Mouse (Mus musculus) c-Kit-positive CD71-negative TER-119-negative erythroid progenitor cells, embryonic 14.5 days (primary cell): ENCODE data around the gene Zg16.

Source experiments
- DNase-seq: peaks from one replicate; pipeline ENCODE4 v3.0.0-alpha.2; 2013; ENCODE audit warnings: low read depth

Gene Zg16

GRCm38 (mm10) chr7:127020031-127020430 is 67.1 kb downstream of the Zg16 start:
- no peak for DNase-seq

GRCm38 (mm10) chr7:127019306-127019960 is 67.7 kb downstream of the Zg16 start:
- no peak for DNase-seq

- no peak for DNase-seq
Observed at GRCm38 (mm10) chr7:127018416-127019305, 68.5 kb downstream of the Zg16 start.

GRCm38 (mm10) chr7:127017950-127018345 is 69.2 kb downstream of the Zg16 start:
- DNase-seq: no peak

- DNase-seq: peak; percentile 100
Observed at GRCm38 (mm10) chr7:127016971-127017949, 69.9 kb downstream of the Zg16 start, which contains the start of gene Pagr1a. Pagr1a (minus strand) TSS chr7:127017352.

- no peak for DNase-seq
Observed at GRCm38 (mm10) chr7:127016486-127016938, 70.6 kb downstream of the Zg16 start.

- no peak for DNase-seq
Observed at GRCm38 (mm10) chr7:127016481-127016485, 70.8 kb downstream of the Zg16 start, which contains the start of gene Pagr1b. Pagr1b (minus strand) TSS chr7:127016484.

- no peak for DNase-seq
Observed at GRCm38 (mm10) chr7:127016081-127016480, 71.0 kb downstream of the Zg16 start.

- DNase-seq: no peak
Observed at GRCm38 (mm10) chr7:127014993-127015392, 72.1 kb downstream of the Zg16 start.

- DNase-seq: peak; percentile 49
Observed at GRCm38 (mm10) chr7:127014320-127014719, 72.8 kb downstream of the Zg16 start, which contains the start of gene Mvp. Mvp (minus strand) TSS chr7:127014621.

GRCm38 (mm10) chr7:127013385-127013784 is 73.7 kb downstream of the Zg16 start:
- DNase-seq: no peak

- DNase-seq: no peak
Observed at GRCm38 (mm10) chr7:127012845-127013244, 74.3 kb downstream of the Zg16 start.

- no peak for DNase-seq
Observed at GRCm38 (mm10) chr7:127012374-127012773, 74.8 kb downstream of the Zg16 start.

- DNase-seq: no peak
Observed at GRCm38 (mm10) chr7:127011717-127012116, 75.4 kb downstream of the Zg16 start.

- no peak for DNase-seq
Observed at GRCm38 (mm10) chr7:127011051-127011450, 76.1 kb downstream of the Zg16 start.

GRCm38 (mm10) chr7:127009307-127010085 is 77.6 kb downstream of the Zg16 start:
- DNase-seq: no peak

- peak; percentile 69 for DNase-seq
Observed at GRCm38 (mm10) chr7:127008239-127009019, 78.7 kb downstream of the Zg16 start.

- DNase-seq: no peak
Observed at GRCm38 (mm10) chr7:127007313-127008024, 79.7 kb downstream of the Zg16 start.

GRCm38 (mm10) chr7:127004122-127004875 is 82.8 kb downstream of the Zg16 start:
- DNase-seq: no peak
